Mouse (Mus musculus) spleen, adult 2 months (tissue): ENCODE results near the gene Txnrd3. TPM values are rescaled to one million over a fixed set of nuclear protein-coding genes. Genes with fewer than 3 reads are reported as not detected.

ENCODE experiments used
- DNase-seq, 2 experiments: peaks; one replicate each; pipeline versions ENCODE4 v3.0.0 to v3.0.0-alpha.2; 2012 to 2021; ENCODE audit warnings: low spot score in 2 of 2, low read depth in 1 of 2
- H3K27ac ChIP-seq: fragments of 200-500 bp; 2 replicates; pipeline ENCODE4 v1.5.1; 2012; ENCODE audit warnings: low read length, inconsistent platforms; ENCODE audit not compliant: insufficient read depth
- H3K27me3 ChIP-seq: fragments of 200-500 bp; 2 replicates; pipeline ENCODE4 v1.6.1; 2012; ENCODE audit warnings: mild to moderate bottlenecking, moderate library complexity, low read length, inconsistent platforms; ENCODE audit not compliant: control insufficient read depth, insufficient read depth
- H3K36me3 ChIP-seq: fragments of 200-500 bp; 2 replicates; pipeline ENCODE4 v1.6.1; 2012; ENCODE audit warnings: mild to moderate bottlenecking, low read length, inconsistent platforms; ENCODE audit not compliant: control insufficient read depth, insufficient read depth
- H3K4me1 ChIP-seq: fragments of 200-500 bp; 2 replicates; pipeline ENCODE4 v1.6.1; 2011; ENCODE audit warnings: inconsistent platforms; ENCODE audit not compliant: control insufficient read depth, insufficient read depth, insufficient read length
- H3K4me3 ChIP-seq: fragments of 200-500 bp; 2 replicates; pipeline ENCODE4 v1.5.1; 2011; ENCODE audit warnings: mild to moderate bottlenecking, inconsistent platforms; ENCODE audit not compliant: insufficient read depth, insufficient read length; ENCODE audit errors: extremely low read depth
- CTCF ChIP-seq: fragments of 200-500 bp; IDR thresholded peaks from 2 replicates; pipeline ENCODE4 v1.5.1; 2011; ENCODE audit warnings: mild to moderate bottlenecking, inconsistent platforms; ENCODE audit not compliant: insufficient read depth, insufficient read length, insufficient replicate concordance; ENCODE audit errors: extremely low read depth
- POLR2A ChIP-seq: fragments of 200-500 bp; IDR thresholded peaks from 2 replicates; pipeline ENCODE4 v1.6.1; 2011; ENCODE audit warnings: low read depth, low read length, inconsistent platforms
- WGBS: fragments of 180-500 bp; shearing (Covaris S2); methylation state at CpG from one replicate; pipeline ENCODE4 v1.1.7; 2018; 5-methylcytosine and 5-hydroxymethylcytosine counted together
- polyA plus RNA-seq: library from polyadenylated mRNA; depleted of rRNA; stranded (reverse); fragments of >200 nt; gene quantifications from 2 replicates; pipeline ENCODE4 v1.2.3, GENCODE M21; 2012

Txnrd3 gene
- polyA plus RNA-seq, 1 experiment: 2.9 TPM

DNA sequence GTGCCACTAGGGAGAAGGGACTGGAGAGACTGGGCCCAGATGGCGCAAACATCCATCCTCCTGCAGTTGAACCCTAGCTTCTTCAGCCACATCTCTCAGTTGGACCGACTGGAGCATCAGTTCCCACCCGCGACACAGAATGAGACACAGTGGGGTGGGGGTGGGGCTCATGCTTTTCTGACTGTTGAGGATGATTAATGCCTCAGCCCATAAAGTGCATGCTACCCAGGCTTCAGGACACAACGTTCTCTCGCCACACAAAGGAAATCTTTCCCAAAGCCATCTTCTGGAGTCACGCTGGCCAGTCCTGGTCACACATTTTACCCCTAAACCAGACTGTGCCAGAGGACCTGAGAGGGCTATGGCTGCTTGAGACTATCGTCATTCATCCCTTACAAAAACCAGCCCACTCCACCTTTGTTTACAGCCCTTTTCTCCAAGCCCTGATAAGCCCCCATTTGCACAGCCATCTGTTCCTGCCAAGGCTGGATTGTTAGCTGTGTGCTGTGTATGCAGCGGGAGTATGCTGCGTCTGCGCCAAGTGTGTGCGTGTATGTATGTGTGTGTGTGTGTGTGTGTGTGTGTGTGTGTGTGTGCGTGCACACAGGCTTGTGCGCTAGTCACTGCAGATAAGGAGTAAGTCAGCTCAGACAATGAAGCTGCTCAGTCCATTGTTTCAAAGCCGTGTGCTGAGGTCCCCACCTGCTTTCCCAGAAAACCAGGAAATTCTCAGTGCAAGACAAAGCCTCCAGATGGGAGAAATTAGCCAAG is 30.3 kb upstream of the Txnrd3 start:
- 51% methylated on average over 15 of the region's 15 CpGs for WGBS

DNA sequence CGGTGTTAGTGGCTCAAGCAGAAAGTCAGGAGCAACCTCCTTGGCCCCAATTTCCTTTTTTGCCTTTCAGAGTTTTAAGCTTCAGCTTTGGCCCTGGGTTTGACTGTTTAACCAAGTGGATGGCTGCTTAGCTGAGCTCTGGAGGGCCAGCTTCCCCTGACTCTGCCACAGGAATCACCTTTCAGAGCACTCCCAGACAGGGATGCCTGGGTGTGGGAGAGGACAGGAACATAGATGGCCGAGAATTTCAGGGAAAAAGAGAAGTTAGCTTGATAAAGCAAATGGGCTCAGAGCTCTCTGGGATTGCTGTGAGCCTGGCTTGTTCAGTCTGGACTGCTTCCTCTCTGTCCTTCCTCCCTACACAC is 29.7 kb upstream of the Txnrd3 start:
- WGBS: 14% methylated on average over 2 of the region's 2 CpGs
- Histone ChIP-seq H3K4me1 (no peaks in the 10 kb centered on the region), H3K4me3 (no peak overlapping the region), H3K27ac (no peak overlapping the region), H3K36me3 (no peaks in the 10 kb centered on the region), H3K27me3 (no peaks in the 10 kb centered on the region)
- DNase-seq: no peak
- TF ChIP-seq POLR2A: no peak
- TF ChIP-seq CTCF: no peak

More for the DNA sequence above, 30.3 kb upstream of the Txnrd3 start:
- no peaks in the 10 kb centered on the region for H3K27me3 ChIP-seq
- no peak overlapping the region for H3K4me3 ChIP-seq
- no peak overlapping the region for H3K27ac ChIP-seq
- no peaks in the 10 kb centered on the region for H3K36me3 ChIP-seq
- H3K4me1 ChIP-seq: no peaks in the 10 kb centered on the region
- DNase-seq: no peak
- TF ChIP-seq POLR2A (no peak), CTCF (no peak)

DNA sequence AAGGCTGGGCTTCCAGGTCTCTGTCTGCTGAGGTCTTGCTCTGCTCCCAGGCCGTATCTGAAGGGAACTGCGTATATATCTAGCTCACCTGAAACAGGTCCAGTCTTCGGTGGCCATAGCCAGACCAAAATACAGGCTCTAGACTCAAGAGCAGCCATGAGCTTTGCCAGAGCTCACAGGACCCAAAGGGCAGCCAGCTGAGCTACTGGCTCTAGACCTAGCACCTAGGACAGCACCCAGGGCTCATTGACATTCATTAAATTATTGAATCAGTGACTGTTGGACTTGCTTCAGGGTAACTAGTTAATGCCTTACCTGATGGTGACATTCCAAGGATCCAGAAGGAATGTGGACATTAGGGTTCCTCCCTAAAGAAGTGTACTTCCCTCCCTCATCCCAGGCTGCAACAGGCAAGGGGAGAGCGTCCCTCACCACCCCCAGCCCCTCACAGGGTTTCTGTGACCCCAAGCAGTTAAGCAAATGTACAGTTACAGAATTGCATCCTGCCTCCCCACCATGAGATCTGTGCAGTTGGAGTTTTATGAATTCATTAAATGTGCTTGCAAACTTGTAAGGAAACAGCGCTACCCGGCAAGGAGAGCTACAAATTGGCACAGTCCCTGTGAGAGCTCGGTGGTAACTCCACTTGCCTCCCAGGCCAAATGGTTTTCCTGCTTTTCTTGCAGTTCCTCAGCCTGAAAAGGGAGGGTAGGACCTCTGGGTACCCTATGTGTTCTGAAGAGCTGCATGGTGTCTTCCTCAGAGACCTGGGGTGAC is 29.0 kb upstream of the Txnrd3 start:
- Histone ChIP-seq H3K4me3 (no peak overlapping the region), H3K4me1 (no peaks in the 10 kb centered on the region), H3K27ac (no peak overlapping the region), H3K36me3 (no peaks in the 10 kb centered on the region), H3K27me3 (no peaks in the 10 kb centered on the region)
- 78% methylated on average over 7 of the region's 7 CpGs for WGBS
- no peak for DNase-seq
- TF ChIP-seq CTCF: no peak
- TF ChIP-seq POLR2A: no peak

DNA sequence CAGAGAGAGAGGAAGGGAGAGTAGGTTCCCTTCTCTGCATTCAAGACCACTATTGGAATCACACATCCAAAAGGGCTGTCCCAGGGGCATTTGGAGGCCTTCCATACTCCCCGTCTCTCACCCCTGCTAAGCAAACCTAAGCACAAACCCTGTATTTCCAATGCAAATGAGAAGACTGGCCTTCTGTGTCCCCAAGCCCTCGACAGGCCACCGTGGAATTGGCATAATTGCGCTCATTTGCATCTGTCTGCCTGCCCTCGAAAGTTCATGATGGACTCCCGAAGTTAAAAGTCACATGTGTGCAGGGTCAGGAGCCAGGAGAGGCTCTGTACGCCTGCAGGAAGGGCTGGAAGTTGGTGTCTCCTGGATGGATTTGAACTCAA is 28.4 kb upstream of the Txnrd3 start:
- no peaks in the 10 kb centered on the region for H3K27me3 ChIP-seq
- H3K4me1 ChIP-seq: no peaks in the 10 kb centered on the region
- no peak overlapping the region for H3K27ac ChIP-seq
- TF ChIP-seq POLR2A: no peak
- TF ChIP-seq CTCF: no peak
- H3K4me3 ChIP-seq: no peak overlapping the region
- 71% methylated on average over 7 of the region's 7 CpGs for WGBS
- no peaks in the 10 kb centered on the region for H3K36me3 ChIP-seq
- DNase-seq: no peak

DNA sequence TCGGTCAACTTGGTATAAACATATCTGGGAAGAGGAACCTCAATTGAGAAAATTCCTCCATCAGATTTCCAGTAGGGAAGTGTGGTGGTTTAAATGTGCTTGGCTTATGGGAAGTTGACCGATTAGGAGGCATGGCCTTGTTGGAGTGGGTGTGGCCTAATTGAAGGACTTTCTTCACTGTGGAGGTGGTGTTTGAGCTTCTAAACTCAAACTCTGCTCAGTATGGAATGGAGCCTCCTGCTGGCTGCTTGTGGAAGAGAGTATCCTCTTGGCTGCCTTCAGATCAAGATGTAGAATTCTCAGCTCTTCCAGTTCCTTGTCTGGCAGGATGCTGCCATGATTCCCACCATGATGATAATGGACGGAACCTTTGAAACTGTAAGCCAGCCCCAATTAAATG is 21.1 kb upstream of the Txnrd3 start:
- WGBS: 76% methylated on average over 3 of the region's 3 CpGs
- no peak overlapping the region for H3K4me3 ChIP-seq
- H3K27me3 ChIP-seq: no peaks in the 10 kb centered on the region
- no peak for DNase-seq
- H3K4me1 ChIP-seq: no peaks in the 10 kb centered on the region; the same call in 1 of the 2 replicates
- H3K36me3 ChIP-seq: no peaks in the 10 kb centered on the region
- TF ChIP-seq CTCF: no peak
- no peak for TF ChIP-seq POLR2A
- H3K27ac ChIP-seq: no peak overlapping the region

DNA sequence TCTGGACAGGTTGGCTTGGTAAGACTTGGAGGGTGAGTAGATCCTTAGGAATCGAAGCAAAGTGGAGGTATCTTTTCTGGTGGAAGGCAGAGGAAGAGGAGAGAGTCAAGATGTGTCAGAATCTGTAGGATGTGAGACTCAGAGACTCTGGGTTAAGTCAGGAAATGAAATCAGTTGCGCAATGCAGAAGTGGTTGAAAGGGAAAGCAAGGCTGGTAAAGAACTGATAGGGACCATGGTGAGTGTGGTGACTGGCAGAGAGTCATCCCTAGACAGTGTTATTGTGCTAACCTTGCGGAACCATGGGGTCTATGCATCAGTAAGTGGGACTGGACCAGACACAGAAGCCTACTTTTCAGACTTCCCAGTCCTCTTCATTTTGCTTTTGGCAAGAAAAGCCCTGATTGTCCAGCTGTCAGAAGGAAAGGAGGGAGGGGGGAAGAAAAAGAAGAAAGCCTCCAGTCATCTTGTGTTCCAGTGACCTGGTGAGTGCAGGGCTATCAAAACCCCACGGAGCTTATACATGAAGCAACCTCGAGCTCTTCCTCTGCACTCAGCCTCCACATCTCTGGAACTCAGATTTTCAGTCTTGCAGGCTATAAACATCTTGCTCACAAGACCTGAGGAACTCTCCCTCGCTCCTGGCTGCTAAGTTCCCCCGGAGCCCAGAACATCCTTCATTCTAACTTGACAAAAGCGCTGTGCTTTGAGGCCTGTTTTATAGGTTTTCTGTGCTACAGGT is 15.6 kb upstream of the Txnrd3 start:
- TF ChIP-seq POLR2A (no peak), CTCF (no peak)
- Histone ChIP-seq H3K27ac (no peak overlapping the region), H3K4me1 (peaks cover 4% of the 10 kb centered on the region; the same call in 1 of the 2 replicates), H3K4me3 (no peak overlapping the region), H3K27me3 (no peaks in the 10 kb centered on the region), H3K36me3 (no peaks in the 10 kb centered on the region)
- WGBS: 29% methylated on average over 8 of the region's 8 CpGs
- DNase-seq: no peak
